Mouse (Mus musculus) liver, embryonic 14 days (tissue): ENCODE data around the gene Kl. TPM values are rescaled to one million over a fixed set of nuclear protein-coding genes. Genes with fewer than 3 reads are reported as not detected.

Experiments
- polyA plus RNA-seq: library from polyadenylated mRNA; depleted of rRNA; stranded (reverse); fragments of >200 nt; gene quantifications from 2 replicates; pipeline ENCODE4 v1.2.3, GENCODE M21; 2012; rRNA removed

The Kl gene
- polyA plus RNA-seq, result 0.03 TPM in 2 replicates

DNA sequence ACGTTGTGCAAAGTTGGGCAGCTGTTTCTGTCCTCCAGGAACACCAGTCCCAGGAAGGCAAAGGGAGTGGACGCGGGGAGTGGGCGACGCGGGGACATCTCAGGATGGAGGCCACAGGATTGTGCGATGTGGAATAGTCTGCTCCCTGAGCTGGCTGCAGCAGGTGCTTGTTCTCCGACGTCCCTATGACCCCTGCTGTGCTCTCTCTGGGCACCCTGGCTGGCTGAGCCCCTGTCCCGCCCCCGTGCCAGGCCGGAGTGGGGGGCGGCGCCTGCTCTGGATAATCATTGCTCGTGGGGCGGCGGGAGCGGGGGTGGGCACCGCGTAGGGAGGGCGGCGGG lies at the start of gene Kl:
Gene Kl (plus strand): TSS at position 280 of the 341 bp plus-strand sequence.

